Mouse (Mus musculus): Measurements from ENCODE around the gene Colq. TPM values are rescaled to one million over a fixed set of nuclear protein-coding genes. Genes with fewer than 3 reads are reported as not detected.
A peak's percentile ranks its signal among the peaks of the same experiment; 100 is the strongest.

The Colq gene
- polyA plus RNA-seq, 1 experiment = 3.0 TPM

- peak overlapping the region; percentile 47 for H3K4me2 ChIP-seq (ENCODE audit: low read depth)
- TF ChIP-seq TCF3 (IDR thresholded peaks at IDR 0.05; ENCODE audit: insufficient read length, low read depth) (no peak), MYOG (IDR thresholded peaks at IDR 0.05; ENCODE audit: control insufficient read depth in 1 of 3, insufficient read depth in 1 of 3, insufficient read length in 2 of 3, low read depth in 2 of 3) (no peak), POLR2AphosphoS2 (IDR thresholded peaks at IDR 0.05; ENCODE audit: insufficient read length, low read depth) (no peak), USF1 (IDR thresholded peaks at IDR 0.05; ENCODE audit: low read depth) (no peak), MYOD1 (IDR thresholded peaks at IDR 0.05; ENCODE audit: control insufficient read depth in 1 of 3, insufficient read length in 2 of 3, low read depth in 2 of 3) (no peak), POLR2A (IDR thresholded peaks at IDR 0.05; ENCODE audit: insufficient read length, low read depth) (no peak), SRF (IDR thresholded peaks at IDR 0.05; ENCODE audit: control insufficient read depth, insufficient read length, low read depth) (no peak), TCF12 (IDR thresholded peaks at IDR 0.05; ENCODE audit: insufficient read depth, poor library complexity, severe bottlenecking) (no peak), REST (IDR thresholded peaks at IDR 0.05; ENCODE audit: insufficient read depth, insufficient read length) (no peak), E2F4 (IDR thresholded peaks at IDR 0.05; ENCODE audit: insufficient read depth) (no peak), MAX (IDR thresholded peaks at IDR 0.05; ENCODE audit: low read depth) (no peak), CEBPB (IDR thresholded peaks at IDR 0.05; ENCODE audit: insufficient read depth, poor library complexity, severe bottlenecking) (no peak)
These were observed 25.5 kb downstream of the Colq start for GRCm38 (mm10) chr14:31565478-31566212.

GRCm38 (mm10) chr14:31564452-31565179, 26.5 kb downstream of the Colq start:
- H3K4me3 ChIP-seq = no peak overlapping the region
- no peaks in the 10 kb centered on the region for H3K27me3 ChIP-seq (ENCODE audit: control insufficient read depth, insufficient read depth, insufficient read length)
- H3K79me2 ChIP-seq (ENCODE audit: control insufficient read depth, insufficient read depth) = no peaks in the 10 kb centered on the region
- TF ChIP-seq CEBPB (IDR thresholded peaks at IDR 0.05; ENCODE audit: insufficient read depth, poor library complexity, severe bottlenecking) = no peak
- no peak for TF ChIP-seq MAX (IDR thresholded peaks at IDR 0.05; ENCODE audit: low read depth)
- peak; percentile 60 for TF ChIP-seq TCF3 (IDR thresholded peaks at IDR 0.05; ENCODE audit: insufficient read length, low read depth)
- peak; percentile 33 to 95 (median 91) for TF ChIP-seq MYOD1 (IDR thresholded peaks at IDR 0.05; ENCODE audit: control insufficient read depth in 1 of 3, insufficient read length in 2 of 3, low read depth in 2 of 3)
- no peak for TF ChIP-seq REST (IDR thresholded peaks at IDR 0.05; ENCODE audit: insufficient read depth, insufficient read length)
- TF ChIP-seq TCF12 (IDR thresholded peaks at IDR 0.05; ENCODE audit: insufficient read depth, poor library complexity, severe bottlenecking) = peak; percentile 84
- peak; percentile 74 to 97 (median 79) for TF ChIP-seq MYOG (IDR thresholded peaks at IDR 0.05; ENCODE audit: control insufficient read depth in 1 of 3, insufficient read depth in 1 of 3, insufficient read length in 2 of 3, low read depth in 2 of 3)
- TF ChIP-seq E2F4 (IDR thresholded peaks at IDR 0.05; ENCODE audit: insufficient read depth) = no peak
- no peak overlapping the region for H3ac ChIP-seq (ENCODE audit: control insufficient read depth, insufficient read length)
- peak overlapping the region; percentile 47 for H3K4me2 ChIP-seq (ENCODE audit: low read depth)
- no peaks in the 10 kb centered on the region for H3K36me3 ChIP-seq (ENCODE audit: control insufficient read depth, insufficient read depth)

More at GRCm38 (mm10) chr14:31565478-31566212, 25.5 kb downstream of the Colq start:
- H3K79me2 ChIP-seq (ENCODE audit: control insufficient read depth, insufficient read depth) = no peaks in the 10 kb centered on the region
- no peaks in the 10 kb centered on the region for H3K27me3 ChIP-seq (ENCODE audit: control insufficient read depth, insufficient read depth, insufficient read length)
- H3K36me3 ChIP-seq (ENCODE audit: control insufficient read depth, insufficient read depth) = no peaks in the 10 kb centered on the region
- no peak overlapping the region for H3ac ChIP-seq (ENCODE audit: control insufficient read depth, insufficient read length)
- no peak overlapping the region for H3K4me3 ChIP-seq

GRCm38 (mm10) chr14:31560886-31561285, 30.3 kb downstream of the Colq start:
- no peak overlapping the region for H3K4me3 ChIP-seq
- H3ac ChIP-seq (ENCODE audit: control insufficient read depth, insufficient read length) = no peak overlapping the region
- no peak overlapping the region for H3K4me2 ChIP-seq (ENCODE audit: low read depth)
- H3K36me3 ChIP-seq (ENCODE audit: control insufficient read depth, insufficient read depth) = no peaks in the 10 kb centered on the region
- H3K27me3 ChIP-seq (ENCODE audit: control insufficient read depth, insufficient read depth, insufficient read length) = no peaks in the 10 kb centered on the region
- H3K79me2 ChIP-seq (ENCODE audit: control insufficient read depth, insufficient read depth) = no peaks in the 10 kb centered on the region
- TF ChIP-seq TCF3 (IDR thresholded peaks at IDR 0.05; ENCODE audit: insufficient read length, low read depth) (no peak), POLR2AphosphoS2 (IDR thresholded peaks at IDR 0.05; ENCODE audit: insufficient read length, low read depth) (no peak), MYOD1 (IDR thresholded peaks at IDR 0.05; ENCODE audit: control insufficient read depth in 1 of 3, insufficient read length in 2 of 3, low read depth in 2 of 3) (peak in 2 of 3 experiments; percentile 32 to 74), MYOG (IDR thresholded peaks at IDR 0.05; ENCODE audit: control insufficient read depth in 1 of 3, insufficient read depth in 1 of 3, insufficient read length in 2 of 3, low read depth in 2 of 3) (peak in 1 of 3 experiments; percentile 71), REST (IDR thresholded peaks at IDR 0.05; ENCODE audit: insufficient read depth, insufficient read length) (no peak), SRF (IDR thresholded peaks at IDR 0.05; ENCODE audit: control insufficient read depth, insufficient read length, low read depth) (no peak), E2F4 (IDR thresholded peaks at IDR 0.05; ENCODE audit: insufficient read depth) (no peak), POLR2A (IDR thresholded peaks at IDR 0.05; ENCODE audit: insufficient read length, low read depth) (no peak)

- Histone ChIP-seq H3K4me2 (ENCODE audit: low read depth) (no peak overlapping the region), H3K79me2 (ENCODE audit: control insufficient read depth, insufficient read depth) (no peaks in the 10 kb centered on the region), H3K27me3 (ENCODE audit: control insufficient read depth, insufficient read depth, insufficient read length) (no peaks in the 10 kb centered on the region), H3K4me3 (no peak overlapping the region), H3K36me3 (ENCODE audit: control insufficient read depth, insufficient read depth) (no peaks in the 10 kb centered on the region), H3ac (ENCODE audit: control insufficient read depth, insufficient read length) (no peak overlapping the region)
- TF ChIP-seq E2F4 (IDR thresholded peaks at IDR 0.05; ENCODE audit: insufficient read depth) = no peak
- TF ChIP-seq SRF (IDR thresholded peaks at IDR 0.05; ENCODE audit: control insufficient read depth, insufficient read length, low read depth) = no peak
- peak in 1 of 3 experiments; percentile 41 for TF ChIP-seq MYOG (IDR thresholded peaks at IDR 0.05; ENCODE audit: control insufficient read depth in 1 of 3, insufficient read depth in 1 of 3, insufficient read length in 2 of 3, low read depth in 2 of 3)
- peak in 2 of 3 experiments; percentile 46 to 53 for TF ChIP-seq MYOD1 (IDR thresholded peaks at IDR 0.05; ENCODE audit: control insufficient read depth in 1 of 3, insufficient read length in 2 of 3, low read depth in 2 of 3)
- TF ChIP-seq POLR2AphosphoS2 (IDR thresholded peaks at IDR 0.05; ENCODE audit: insufficient read length, low read depth) = no peak
These were observed 31.9 kb downstream of the Colq start for GRCm38 (mm10) chr14:31559216-31559615.

Measured in myocyte (in vitro differentiated cells).